Mouse (Mus musculus) limb, embryonic 10.5 days (tissue): ENCODE results near the gene Hnrnpa0. TPM values are rescaled to one million over a fixed set of nuclear protein-coding genes. Genes with fewer than 3 reads are reported as not detected.

Experiments
- DNase-seq: peaks from one replicate; pipeline ENCODE4 v3.0.0-alpha.2; 2017; ENCODE audit warnings: low spot score
- H3K27ac ChIP-seq: fragments of 300-500 bp; sonication (generic); 2 replicates; pipeline ENCODE4 v1.5.1; 2016; ENCODE audit warnings: mild to moderate bottlenecking
- H3K27me3 ChIP-seq: fragments of 300-500 bp; sonication (generic); 2 replicates; pipeline ENCODE4 v1.6.1; 2016; ENCODE audit warnings: low read depth, mild to moderate bottlenecking; ENCODE audit not compliant: poor library complexity, severe bottlenecking
- H3K36me3 ChIP-seq: fragments of 300-500 bp; sonication (generic); 2 replicates; pipeline ENCODE4 v1.6.1; 2016; ENCODE audit warnings: mild to moderate bottlenecking, moderate library complexity
- H3K4me1 ChIP-seq: fragments of 300-500 bp; sonication (generic); 2 replicates; pipeline ENCODE4 v1.6.1; 2016
- H3K4me3 ChIP-seq: fragments of 300-500 bp; sonication (generic); 2 replicates; pipeline ENCODE4 v1.5.1; 2016; ENCODE audit warnings: mild to moderate bottlenecking, moderate library complexity
- H3K9me3 ChIP-seq: fragments of 300-500 bp; sonication (generic); replicated peaks from 2 replicates; pipeline ENCODE4 v1.6.1; 2016; ENCODE audit warnings: mild to moderate bottlenecking
- WGBS: fragments of 180-500 bp; shearing (Covaris S2); methylation state at CpG from one replicate; pipeline ENCODE4 v1.1.7; 2016; 5-methylcytosine and 5-hydroxymethylcytosine counted together
- polyA plus RNA-seq: library from polyadenylated mRNA; unstranded; fragments of >200 nt; fragmentation: Nextera tagmentation; extraction: Ambion mirVana; gene quantifications from 2 replicates; pipeline ENCODE4 v1.2.1, GENCODE M21; 2016

The Hnrnpa0 gene
- polyA plus RNA-seq, 1 experiment from 2014 or later: 35.3 TPM

DNA sequence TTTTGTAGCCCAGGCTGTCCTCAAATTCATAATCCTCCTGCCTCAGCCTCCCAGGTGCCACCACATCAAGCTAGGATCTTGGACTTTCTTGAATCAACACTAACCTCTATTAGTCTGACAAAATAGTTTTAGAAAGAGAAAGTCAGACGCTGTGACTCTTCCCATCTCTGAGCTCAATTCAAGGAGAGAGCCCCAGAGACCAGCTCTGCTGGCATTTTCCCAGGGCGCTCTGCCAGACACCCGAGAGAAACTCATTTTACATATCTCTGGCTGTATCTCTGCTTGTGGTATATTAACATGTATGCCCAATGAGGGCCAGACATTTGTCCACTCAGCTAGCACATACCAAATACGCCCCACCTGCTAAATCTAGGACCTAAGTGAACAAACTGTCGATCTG, 50.0 kb downstream of the Hnrnpa0 start:
- Histone ChIP-seq H3K27me3 (no peaks in the 10 kb centered on the region), H3K4me1 (no peaks in the 10 kb centered on the region), H3K36me3 (peaks cover 3% of the 10 kb centered on the region; the same call in 1 of the 2 replicates), H3K27ac (no peak overlapping the region), H3K4me3 (no peak overlapping the region), H3K9me3 (no peaks in the 10 kb centered on the region)
- WGBS: 91% methylated on average over 5 of the region's 5 CpGs
- no peak for DNase-seq

Other genes starting within 250 kb of the Hnrnpa0 start
- 0.67 and 0.93 TPM in 2 replicates for gene Spock1, start 220.2 kb downstream of the Hnrnpa0 start, polyA plus RNA-seq
- 2.1 and 3.2 TPM in 2 replicates for gene Klhl3, start 15.0 kb downstream of the Hnrnpa0 start, polyA plus RNA-seq
- 36.1 and 37.7 TPM in 2 replicates for gene Idnk, start 29.1 kb upstream of the Hnrnpa0 start, polyA plus RNA-seq
- 153 and 158 TPM in 2 replicates for gene Ubqln1, start 87.1 kb upstream of the Hnrnpa0 start, polyA plus RNA-seq
- 10.6 and 12.8 TPM in 2 replicates for gene Gkap1, start 147.1 kb upstream of the Hnrnpa0 start, polyA plus RNA-seq
- gene Kif27, start 230.6 kb upstream of the Hnrnpa0 start, polyA plus RNA-seq: 0.58 and 0.78 TPM in 2 replicates